Mouse (Mus musculus) ES-CJ7 (cell line): ENCODE data around the gene R3hdml.

ENCODE experiments used
- DNase-seq: peaks from one replicate; pipeline ENCODE4 v3.0.0; 2011; ENCODE audit warnings: low read depth, low spot score

The R3hdml gene

GRCm38 (mm10) chr2:163471710-163472465 is 20.2 kb upstream of the R3hdml start:
- DNase-seq, result no peak

- peak; percentile 99 for DNase-seq
These were observed 19.7 kb upstream of the R3hdml start, which contains the start of gene Fitm2 for GRCm38 (mm10) chr2:163472466-163472851. TSS of gene Fitm2 (minus strand) at chr2:163472629.

- DNase-seq, result peak; percentile 79
These were observed 11.8 kb upstream of the R3hdml start for GRCm38 (mm10) chr2:163480191-163480825.

- peak; percentile 49 for DNase-seq
These were observed 10.5 kb upstream of the R3hdml start for GRCm38 (mm10) chr2:163481539-163482029.

GRCm38 (mm10) chr2:163487360-163487759 is 4.8 kb upstream of the R3hdml start:
- no peak for DNase-seq

- DNase-seq, result no peak
These were observed 2.3 kb upstream of the R3hdml start for GRCm38 (mm10) chr2:163489725-163490291.

GRCm38 (mm10) chr2:163490656-163491055 is 1.5 kb upstream of the R3hdml start:
- no peak for DNase-seq

GRCm38 (mm10) chr2:163491351-163491750 is 767 bp upstream of the R3hdml start:
- DNase-seq, result no peak

GRCm38 (mm10) chr2:163493031-163493430 is 913 bp downstream of the R3hdml start:
- DNase-seq, result peak; percentile 71

- DNase-seq, result no peak
These were observed 1.9 kb downstream of the R3hdml start for GRCm38 (mm10) chr2:163493976-163494375.

GRCm38 (mm10) chr2:163494456-163494855 is 2.3 kb downstream of the R3hdml start:
- DNase-seq, result peak; percentile 56

GRCm38 (mm10) chr2:163502219-163502618 is 10.1 kb downstream of the R3hdml start:
- DNase-seq, result no peak

- peak; percentile 47 for DNase-seq
These were observed 11.1 kb downstream of the R3hdml start for GRCm38 (mm10) chr2:163503191-163503590.

GRCm38 (mm10) chr2:163506300-163507004 is 14.3 kb downstream of the R3hdml start, which contains the start of gene Hnf4a:
TSS of gene Hnf4a (plus strand) at chr2:163506808.
- DNase-seq, result no peak

- DNase-seq, result peak; percentile 44
These were observed 33.7 kb downstream of the R3hdml start for GRCm38 (mm10) chr2:163525761-163526243.

- no peak for DNase-seq
These were observed 35.4 kb downstream of the R3hdml start for GRCm38 (mm10) chr2:163527497-163527896.

GRCm38 (mm10) chr2:163530418-163530817 is 38.3 kb downstream of the R3hdml start:
- no peak for DNase-seq

GRCm38 (mm10) chr2:163531917-163532316 is 39.8 kb downstream of the R3hdml start:
- peak; percentile 80 for DNase-seq

- DNase-seq, result no peak
These were observed 41.1 kb downstream of the R3hdml start for GRCm38 (mm10) chr2:163533226-163533625.

- peak; percentile 93 for DNase-seq
These were observed 42.9 kb downstream of the R3hdml start for GRCm38 (mm10) chr2:163534958-163535524.

GRCm38 (mm10) chr2:163537443-163537842 is 45.3 kb downstream of the R3hdml start:
- DNase-seq, result no peak
